Mouse (Mus musculus) cortical plate, adult 2 months (tissue): ENCODE results near the gene Olfr819.
"Not testable (repeated sequence)": the region's sequence is repeated elsewhere in the genome, so short reads cannot be mapped to it uniquely, and the experiment has no call there.

Source experiments
- CTCF ChIP-seq: fragments of 200-500 bp; IDR thresholded peaks from 2 replicates; pipeline ENCODE4 v1.5.1; 2011; ENCODE audit warnings: mild to moderate bottlenecking, control low read depth, low read length; ENCODE audit not compliant: insufficient read depth; ENCODE audit errors: extremely low read depth
- POLR2A ChIP-seq: fragments of 200-500 bp; IDR thresholded peaks from 2 replicates; pipeline ENCODE4 v1.6.1; 2011; ENCODE audit warnings: mild to moderate bottlenecking, low read length, control low read depth; ENCODE audit not compliant: insufficient read depth; ENCODE audit errors: extremely low read depth

GRCm38 (mm10) chr10:129984962-129985361, 17.9 kb upstream of the Olfr819 start, which contains the start of gene Gm10310:
- TF ChIP-seq CTCF, POLR2A: not testable (repeated sequence)
